Mouse (Mus musculus): ENCODE data around the gene Mindy4.

Gene Mindy4

DNA sequence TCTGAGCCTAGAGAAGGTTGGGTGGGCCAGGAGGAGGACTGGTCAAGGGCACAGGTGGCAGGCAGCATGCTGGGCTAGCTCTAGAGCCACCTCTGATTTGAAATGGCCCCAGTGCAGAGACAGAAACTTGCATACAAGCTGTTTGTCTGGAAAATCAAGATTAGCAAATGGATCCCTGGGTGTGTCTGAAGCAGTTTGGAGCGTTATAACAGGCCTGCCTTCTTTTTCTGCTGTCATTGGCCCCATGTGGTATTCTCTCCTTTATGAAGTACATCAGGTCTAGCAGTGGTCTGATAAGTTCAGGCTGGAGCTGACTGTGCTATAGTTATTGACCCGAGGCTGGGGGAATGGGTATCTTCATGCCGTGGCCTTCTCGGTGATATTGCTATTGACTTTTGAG, 110.7 kb downstream of the Mindy4 start:
- peak; percentile 37 for DNase-seq

DNA sequence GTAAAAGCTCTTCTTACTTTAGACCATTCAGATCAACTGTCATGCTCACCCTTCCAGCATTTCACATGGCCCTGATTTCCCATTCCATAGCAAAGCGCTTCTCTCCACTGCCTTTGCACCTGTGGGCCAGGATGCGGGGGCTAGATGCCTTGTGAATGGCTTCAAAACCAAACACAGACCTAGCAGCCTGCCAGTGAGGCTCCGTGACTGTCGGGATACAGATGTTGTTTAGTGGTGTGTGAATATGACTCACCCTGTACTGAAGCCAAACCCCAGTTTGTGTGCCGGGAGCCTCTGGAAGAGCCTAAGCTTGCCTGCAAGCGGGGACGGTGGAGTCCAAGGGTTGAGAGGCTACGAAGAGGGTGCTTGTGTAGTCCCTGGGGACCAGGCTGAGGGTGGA, 111.4 kb downstream of the Mindy4 start:
- no peak for DNase-seq

DNA sequence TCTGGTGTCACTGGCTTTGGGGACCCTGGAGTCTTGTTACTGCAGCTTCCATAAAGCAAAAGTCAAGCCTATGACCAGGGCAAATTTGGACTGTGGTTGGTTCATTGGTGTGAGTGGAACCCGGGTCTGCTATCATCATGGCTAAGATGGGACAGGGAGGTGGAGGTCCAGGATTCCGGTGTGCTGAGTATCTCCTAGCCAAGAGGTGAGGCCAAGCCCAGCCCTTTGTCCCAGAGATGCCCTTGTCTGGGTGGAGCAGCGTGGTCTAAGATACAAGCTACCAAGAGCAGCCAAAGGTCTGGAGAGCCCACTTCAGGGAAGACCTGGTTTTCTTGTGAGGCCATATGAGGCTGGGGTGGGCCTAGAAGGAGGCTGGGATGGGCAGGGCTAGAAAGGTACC, 115.4 kb downstream of the Mindy4 start:
- DNase-seq = no peak

DNA sequence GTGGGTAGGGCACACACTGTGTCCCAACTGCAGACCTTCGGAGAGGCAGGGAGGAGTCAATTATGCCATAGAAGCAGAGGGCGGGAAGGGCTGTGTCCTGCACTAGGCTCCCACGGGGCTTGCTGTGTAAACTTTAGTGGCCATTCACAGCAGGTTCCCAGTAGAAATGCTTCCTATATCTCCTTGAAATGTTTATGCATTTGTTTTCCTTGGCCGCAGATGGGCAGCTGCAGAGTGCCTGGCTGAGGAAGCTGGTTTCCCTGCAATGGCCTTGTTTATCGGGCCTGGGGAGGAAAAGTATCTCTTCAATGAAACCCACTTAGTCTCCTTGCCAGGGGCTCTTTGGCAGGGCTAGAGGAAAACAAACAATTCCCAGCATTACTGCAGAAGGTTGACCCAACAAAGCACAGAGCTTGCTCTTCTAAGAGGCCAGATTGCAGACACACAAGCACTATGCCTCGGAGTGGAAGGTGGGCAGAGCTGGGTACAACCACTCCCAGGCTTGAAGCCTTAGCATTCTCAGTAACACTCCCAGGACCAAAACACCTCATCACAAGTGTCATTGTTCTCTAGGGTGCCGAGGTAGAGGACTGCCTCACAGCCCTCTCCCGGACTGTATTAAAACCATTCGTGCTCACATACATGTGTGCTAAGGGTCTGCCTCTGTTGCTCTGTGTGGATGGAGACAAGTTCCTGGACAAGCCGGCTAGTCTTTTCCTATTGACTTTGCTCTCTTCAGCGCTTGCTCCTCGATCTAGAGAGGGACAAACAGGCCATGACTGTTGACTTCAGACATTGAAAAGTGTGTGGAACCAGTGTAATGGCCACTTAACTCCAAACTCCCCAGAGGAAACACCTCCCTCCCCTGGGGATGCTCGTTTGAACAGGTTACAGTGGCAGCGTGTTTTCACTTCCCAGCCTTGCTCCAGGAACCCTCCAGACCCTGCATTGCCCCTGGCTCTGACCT, 116.7 kb downstream of the Mindy4 start:
- DNase-seq = no peak

DNA sequence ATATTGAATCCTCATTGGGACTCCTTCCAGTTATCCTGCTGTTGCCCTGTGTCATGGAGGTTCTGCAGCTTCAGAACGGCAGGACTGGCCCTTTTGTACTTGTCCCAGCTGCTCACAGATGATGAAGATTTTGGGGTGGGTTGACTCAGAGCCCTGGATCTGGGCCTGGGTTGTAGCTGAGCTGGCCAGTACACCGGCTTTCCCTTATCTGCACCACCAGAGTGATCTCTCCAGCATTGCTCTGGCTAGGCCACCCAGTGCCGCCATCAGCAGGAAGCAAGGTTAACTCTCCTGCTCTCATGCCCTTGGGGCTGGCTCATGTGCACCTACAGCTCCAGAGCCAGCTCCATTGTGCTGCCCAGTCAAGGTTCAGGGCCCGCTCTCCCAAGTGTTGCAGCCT, 117.7 kb downstream of the Mindy4 start:
- no peak for DNase-seq

DNA sequence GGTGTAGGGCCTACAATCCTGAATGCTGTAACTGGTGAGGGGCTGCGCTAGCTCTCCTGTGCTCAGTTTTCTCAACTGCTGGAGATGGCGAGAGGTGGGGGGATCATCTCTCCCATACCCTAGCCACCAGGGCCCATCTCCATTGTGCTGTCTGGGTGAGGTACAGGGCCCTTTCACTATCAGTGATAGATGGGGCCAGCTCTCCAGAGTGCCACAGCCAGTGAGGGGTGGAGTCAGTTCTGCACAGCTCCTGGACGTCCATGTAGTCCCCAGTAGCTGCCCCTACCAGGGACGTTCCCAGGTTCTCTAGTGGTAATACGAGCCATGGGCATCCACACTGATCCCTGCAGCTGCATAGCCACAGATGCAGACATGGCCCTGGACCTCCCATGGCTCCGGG, 118.3 kb downstream of the Mindy4 start:
- no peak for DNase-seq

DNA sequence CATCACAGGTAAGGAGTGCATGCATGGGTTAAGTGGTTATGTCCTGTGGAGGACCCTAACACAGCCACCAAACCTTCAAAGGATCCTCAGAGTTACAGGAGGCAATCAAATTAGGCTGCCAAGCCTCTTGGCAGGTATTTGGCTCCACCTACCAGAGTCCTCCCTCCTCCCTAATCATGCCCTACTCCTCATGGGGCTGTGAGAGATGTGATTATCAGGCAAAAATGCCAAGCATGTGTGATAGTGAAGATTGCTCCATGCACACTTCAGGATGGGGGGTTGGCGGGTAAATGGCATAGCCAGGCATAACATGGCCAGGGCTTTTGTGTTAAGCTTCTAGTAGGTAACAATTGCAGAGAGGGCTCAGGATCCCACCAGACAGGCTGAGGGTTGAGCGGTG, 119.8 kb downstream of the Mindy4 start:
- no peak for DNase-seq

DNA sequence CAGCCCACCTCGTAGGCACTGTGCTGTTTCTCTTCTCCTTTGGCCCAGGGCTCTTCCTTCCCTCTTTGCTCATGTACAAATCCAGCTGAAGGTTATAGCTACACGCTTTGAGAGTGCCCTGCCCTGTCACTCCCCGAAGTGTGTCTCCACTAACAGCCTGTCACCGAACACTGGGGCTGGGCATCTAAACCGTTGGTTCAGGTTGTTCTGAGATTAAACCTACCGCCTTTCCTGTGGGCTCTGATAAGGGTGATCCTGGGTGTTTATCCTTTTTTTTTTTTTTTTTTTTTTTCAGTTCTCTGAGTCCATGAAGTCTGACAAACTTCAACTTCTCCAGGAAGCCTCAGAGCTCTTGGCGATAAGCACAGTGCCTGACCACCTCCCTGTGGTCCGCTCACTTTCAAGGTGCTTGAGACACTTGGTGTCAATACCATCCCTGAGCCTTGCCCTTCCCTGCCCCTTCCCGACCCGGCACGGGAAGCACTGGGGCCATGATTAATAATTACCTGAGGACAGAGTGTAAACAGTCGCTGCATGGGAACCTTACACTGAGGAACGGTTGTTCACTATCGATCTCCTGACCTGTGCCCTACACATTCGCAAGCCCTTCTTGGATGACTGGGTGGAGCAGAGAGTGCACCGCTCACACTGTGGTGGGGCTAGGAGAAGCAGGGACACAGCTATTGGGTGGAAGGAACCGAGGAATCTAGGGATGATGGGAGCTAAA, 120.9 kb downstream of the Mindy4 start:
- DNase-seq = no peak

DNA sequence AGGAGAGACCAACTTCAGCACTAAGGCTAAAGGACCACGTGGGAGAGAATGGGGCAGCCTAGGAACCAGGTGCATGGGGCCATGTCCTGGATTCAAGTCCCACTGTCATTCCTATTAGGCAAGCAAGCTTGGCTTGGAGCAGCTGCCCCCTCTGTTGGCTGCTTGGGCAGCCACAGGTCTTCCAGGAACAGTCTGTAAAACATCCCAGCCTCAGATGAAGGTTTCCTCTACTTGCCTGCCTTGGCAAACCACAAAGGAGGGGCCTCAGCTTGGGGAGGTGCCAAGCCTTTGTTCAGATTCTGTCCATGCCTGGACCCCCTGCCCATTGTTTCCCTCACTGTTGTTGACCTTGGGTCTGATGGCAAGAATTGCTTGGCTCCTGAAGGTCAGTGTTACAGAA, 121.6 kb downstream of the Mindy4 start:
- DNase-seq = no peak

DNA sequence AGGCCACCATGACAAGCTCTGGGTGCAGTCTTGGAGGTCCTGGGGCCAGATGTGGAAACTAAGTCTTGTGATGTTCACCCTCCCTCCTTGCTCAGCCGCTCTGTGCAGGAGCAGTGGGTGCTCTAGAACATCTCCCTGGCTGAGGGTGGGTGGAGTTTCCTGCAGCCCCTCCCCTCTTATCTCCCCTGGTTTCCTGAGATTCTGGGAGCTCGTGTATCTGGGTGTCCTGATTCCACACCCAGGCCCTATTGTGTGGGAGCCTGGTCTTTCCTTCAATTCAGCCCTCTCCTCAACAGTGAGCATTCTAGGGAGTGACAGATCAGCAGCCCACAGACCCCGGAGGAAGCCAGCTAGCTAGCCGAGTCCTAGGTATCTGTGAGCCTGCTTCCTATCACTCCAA, 123.1 kb downstream of the Mindy4 start:
- DNase-seq = no peak

DNA sequence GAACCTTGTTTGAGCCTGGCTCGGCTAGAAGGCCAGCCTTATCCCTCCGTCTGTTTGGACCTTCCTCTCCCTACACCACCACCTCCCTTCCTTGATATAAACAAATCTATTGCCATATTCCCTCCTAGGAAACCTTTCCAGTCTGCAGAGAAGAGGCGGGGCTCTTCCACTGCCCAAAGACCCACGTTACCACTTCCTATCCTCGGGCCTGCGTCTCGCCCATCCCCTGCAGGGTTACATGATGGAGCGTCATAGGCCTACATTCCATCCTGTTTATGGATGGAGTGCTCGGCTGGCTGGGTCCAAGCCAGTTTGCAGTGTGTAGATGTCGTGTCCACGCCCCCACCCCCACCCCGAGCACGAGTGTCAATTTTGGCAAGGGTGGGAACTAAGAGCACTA, 124.1 kb downstream of the Mindy4 start:
- no peak for DNase-seq

DNA sequence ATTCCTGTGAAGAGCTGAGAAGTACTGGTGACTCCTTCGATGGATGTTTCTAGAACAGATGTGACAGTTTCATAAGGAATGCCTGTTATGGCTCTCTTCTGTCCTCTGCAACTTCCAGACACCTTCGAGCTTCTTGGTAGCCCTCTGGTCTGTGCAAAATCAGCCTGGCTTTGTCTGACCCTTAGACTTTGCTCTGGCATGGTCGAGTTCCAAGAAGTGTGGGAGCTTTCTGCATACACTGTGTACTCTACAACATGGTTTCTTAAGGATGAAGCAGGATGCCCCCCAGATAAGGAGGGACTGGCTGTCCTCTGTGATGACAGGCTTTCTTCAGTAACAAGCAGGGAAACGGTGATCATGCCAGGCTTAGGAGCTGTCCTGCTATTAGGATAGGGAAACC, 125.0 kb downstream of the Mindy4 start:
- DNase-seq = no peak

DNA sequence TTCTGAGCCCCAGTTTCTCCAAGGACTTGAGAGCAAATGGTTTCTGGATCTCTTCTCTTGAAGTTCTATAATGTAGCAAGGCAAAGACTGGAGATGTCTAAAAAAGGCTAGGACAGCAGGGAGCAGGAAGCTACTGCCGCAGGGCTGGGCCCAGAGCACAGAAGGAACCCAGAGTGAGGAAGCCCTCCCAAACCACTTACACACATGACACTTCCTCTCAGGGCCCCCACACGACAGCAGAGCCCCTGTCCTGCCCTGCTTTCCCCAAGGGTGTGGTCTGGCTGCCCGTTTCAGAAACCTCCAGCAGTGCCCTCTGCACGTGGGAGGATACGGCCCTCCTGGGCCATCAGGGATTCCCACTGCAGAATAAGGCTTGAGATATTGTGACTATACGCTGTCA, 128.1 kb downstream of the Mindy4 start:
- DNase-seq = no peak

DNA sequence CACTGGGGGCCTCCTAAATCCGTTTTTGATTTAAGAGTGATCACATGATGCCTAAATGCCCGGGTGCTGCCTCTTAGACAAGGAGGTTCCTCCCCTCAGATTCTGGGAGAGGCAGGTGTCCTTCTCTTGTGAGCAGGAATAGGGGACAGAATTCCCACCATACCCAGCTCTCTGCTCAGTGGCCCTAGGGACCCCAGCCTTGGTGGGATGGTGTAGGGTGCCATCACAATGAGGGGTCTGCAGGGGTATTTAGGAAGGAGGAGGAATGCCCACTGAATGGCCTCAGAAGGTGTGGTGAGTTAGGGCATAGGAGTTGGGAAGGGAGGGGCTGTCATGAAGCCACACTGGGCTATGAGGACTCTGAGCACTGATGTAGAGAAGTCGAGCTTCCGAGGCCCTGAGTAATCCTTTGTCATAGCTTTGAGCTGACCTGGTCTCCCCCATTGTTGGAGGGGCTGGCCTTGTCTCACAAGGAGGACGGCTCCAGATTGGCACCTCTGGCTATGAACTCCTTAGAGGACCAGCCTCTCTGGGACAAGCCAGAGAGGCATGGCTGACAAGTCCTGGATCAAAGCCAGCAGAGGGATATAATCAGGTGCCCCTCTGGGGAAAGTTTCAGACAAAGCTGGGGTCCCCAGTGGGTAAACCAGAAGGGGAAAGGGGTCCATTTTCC, 129.1 kb downstream of the Mindy4 start:
- DNase-seq = no peak

DNA sequence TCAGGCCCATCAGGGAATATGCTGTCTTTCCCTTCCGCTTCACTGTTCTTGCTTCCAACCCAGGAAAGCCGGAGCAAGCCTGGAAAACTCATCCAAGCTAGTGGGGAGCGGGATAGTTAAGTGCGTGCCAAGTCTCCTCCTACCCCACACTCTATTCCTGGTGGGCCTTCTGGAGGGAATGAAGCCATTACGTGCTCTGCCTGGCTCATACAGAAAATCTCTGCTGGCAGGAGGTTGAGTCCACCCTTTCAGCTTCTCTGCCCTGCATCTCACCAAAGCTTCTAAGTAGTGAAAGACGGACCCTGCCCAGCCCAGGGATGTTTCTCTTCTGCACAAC, 129.6 kb downstream of the Mindy4 start:
- no peak for DNase-seq

DNA sequence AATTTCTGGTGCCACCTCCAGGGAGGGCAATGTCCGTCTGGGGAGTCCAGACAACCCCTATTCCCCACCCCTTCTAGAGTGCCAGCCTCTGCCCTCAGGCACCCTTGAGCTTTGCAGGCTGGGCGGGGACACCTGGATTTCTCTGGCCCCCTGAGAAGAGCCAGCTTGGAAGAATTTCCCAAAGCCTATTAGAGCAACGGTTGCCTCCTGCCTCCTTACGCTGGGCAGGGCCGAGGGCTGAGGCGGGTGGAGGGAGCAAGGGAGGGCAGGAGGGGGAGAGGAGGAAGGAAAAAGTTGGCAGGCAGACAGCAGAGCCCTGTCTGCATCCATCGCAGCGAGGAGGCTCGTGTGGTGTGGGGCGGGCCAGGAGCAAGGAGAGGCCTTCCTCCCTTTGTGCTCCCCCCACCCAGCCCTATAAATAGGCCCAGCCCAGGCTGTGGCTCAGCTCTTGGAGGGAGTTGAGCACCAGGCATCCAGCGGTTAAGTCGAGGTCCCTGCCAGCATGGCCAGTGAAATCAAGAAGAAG, 132.9 kb downstream of the Mindy4 start, which contains the start of gene Aqp1:
TSS of gene Aqp1 (plus strand) at position 444 of the 526 bp plus-strand sequence.
- no peak for DNase-seq

DNA sequence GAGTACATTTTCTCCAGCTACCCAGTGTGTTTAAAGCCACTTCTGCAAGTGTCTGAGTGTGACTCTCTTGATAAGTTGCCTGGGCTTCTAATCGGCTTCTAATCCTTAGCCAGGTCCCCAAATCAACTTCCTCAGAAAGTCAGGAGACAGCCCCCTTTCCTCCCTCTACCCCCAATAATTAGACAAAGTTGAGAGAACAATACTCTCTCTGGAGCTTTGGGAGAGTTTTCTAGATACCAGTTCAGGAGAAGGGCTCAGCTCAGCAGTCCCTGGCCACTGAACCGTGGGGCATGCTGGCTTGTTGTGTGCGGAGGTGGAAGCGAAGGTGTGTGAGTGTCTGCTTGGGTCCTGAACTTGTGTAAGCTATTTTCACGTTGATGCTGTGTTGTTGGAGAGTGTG, 134.1 kb downstream of the Mindy4 start:
- no peak for DNase-seq

DNA sequence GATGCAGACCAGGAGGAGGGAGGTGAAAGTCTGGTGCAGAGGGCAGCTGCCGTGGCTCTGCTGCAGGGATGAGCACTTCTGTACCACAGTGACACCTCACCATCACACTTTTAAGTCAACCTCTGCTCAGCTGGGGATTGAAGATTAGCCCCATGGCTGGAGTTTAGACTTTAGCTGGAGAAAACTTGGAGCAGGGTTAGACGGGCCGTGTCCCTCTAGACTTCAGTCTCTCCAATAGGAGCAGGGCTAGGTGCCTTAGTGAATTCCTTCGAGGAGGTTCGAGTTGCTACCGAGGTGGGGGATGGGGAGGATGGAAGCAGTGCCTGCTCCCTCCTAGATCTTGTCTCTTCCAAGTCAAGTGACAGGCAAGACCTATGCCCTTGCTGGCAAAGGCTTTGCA, 134.9 kb downstream of the Mindy4 start:
- DNase-seq = no peak

DNA sequence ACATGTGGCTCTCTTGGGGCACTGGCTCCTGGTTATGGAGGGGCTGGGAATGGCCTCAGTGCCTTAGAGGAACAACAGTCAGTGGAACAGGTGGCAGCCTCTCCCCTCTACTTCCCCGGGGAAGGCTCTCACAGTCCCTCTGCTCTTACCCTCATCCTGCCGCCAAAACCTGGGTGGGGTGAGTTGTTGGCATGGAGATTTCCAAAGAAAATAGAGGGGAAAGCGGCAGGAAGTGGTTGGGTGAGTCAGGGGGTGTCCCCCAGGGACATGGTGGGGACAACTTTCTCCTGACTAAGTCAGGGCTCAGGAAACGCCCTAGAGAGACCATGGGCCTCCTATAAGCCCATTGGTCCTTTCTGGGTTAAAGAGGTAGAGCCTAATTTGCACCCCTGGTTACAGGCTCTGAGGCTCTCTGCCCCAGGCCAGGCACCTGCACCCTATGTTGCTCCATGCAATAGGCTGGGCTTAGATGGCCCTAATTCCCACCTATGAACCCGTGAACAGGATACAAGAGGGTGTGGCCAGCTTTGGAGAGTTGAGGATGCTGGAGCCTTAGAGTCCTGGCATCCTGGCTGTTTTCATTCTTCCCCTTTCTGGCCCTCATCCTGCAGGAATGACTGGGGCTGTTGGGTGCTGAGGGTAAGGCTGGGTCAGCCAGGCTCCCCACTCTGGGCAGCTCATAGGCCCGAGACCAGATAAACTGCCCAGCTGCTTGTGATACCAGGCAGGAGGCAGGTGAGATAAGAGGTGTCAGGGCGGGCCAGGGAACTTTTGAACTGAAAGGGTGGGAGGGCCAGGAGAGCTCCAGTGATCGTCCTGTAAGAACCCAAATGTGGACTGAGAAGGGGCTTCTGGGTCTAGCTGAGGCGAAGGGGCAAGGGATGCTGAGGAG, 136.0 kb downstream of the Mindy4 start:
- DNase-seq = no peak

DNA sequence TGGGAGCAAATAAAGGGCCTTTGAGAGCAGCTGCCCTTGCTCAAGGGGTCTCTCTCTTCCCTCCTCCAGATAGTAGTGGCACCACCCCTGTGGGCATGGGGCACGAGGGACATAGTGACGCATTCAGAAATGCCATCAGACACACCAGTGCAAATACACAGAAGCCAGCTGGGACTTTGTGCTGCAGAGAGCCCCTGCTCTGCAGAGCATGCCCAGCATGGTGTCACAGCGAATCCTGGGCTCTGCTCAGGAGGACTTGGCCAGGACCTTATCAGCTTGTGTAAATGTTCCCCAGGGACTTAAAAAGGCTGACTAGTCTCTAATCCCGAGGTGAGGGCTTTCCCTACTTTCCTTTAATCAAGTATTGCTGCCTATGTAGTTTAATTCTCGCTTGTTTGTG, 138.5 kb downstream of the Mindy4 start:
- DNase-seq = no peak

DNA sequence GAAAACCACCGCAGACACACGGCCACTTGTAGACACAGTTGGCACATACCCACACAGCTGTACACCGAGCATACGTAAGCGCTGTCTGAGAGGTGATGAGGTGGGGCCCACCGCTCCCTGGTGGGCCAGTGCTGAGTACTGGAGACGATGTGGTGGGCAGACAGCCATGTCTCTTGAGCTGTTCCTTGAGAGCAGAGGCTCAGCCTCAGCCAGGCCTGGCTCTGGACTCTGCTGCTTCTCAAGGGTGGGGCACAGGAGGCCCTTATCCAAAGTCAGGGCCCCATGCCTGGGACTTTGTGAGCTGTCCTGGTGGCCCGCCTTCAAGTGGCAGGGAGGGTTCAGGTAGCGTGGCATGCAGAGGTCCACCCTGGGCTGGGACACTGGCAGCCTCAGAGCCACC, 139.1 kb downstream of the Mindy4 start:
- DNase-seq = no peak

DNA sequence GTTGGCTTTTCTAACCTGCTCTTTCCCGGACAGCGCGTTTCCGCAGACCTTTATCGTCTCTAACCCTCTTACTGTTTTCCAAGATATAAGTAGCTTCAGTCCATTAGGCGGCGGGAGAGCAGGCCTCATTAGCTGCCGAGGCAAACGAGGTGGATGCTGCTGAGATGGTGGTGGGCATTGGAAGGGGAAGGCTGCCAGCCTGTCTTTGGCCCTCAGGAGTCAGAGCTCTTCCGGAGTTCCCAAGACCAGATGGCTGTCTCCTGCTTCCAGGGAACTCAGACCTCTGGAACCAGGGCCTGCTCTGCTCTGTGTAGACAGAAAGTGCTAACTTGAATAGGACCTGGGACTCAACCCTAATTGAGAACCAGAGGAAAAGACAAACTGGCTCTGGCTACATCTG, 140.3 kb downstream of the Mindy4 start:
- no peak for DNase-seq

Data from cerebellum, adult 9-11 months (tissue).